Mouse (Mus musculus): Measurements from ENCODE around the gene Ly6c1.
"Not testable (repeated sequence)": the region's sequence is repeated elsewhere in the genome, so short reads cannot be mapped to it uniquely, and the experiment has no call there.

GRCm38 (mm10) chr15:75049811-75050210 lies 1.2 kb upstream of the Ly6c1 start:
- TF ChIP-seq CTCF (IDR thresholded peaks at IDR 0.05; ENCODE audit: low read depth, low read length); POLR2A (IDR thresholded peaks at IDR 0.05; ENCODE audit: borderline replicate concordance, low read depth, low read length): not testable (repeated sequence)
